Mouse (Mus musculus) olfactory bulb, adult 2 months (tissue): ENCODE data around the gene Slc6a21. TPM values are rescaled to one million over a fixed set of nuclear protein-coding genes. Genes with fewer than 3 reads are reported as not detected.

Experiments
- H3K27ac ChIP-seq: fragments of 200-500 bp; 2 replicates; pipeline ENCODE4 v1.5.1; 2012; ENCODE audit warnings: low read depth, low read length; ENCODE audit not compliant: insufficient read depth
- H3K4me1 ChIP-seq: fragments of 200-500 bp; 2 replicates; pipeline ENCODE4 v1.6.1; 2012; ENCODE audit warnings: low read length; ENCODE audit not compliant: control insufficient read depth, insufficient read depth
- H3K4me3 ChIP-seq: fragments of 200-500 bp; 2 replicates; pipeline ENCODE4 v1.5.1; 2012; ENCODE audit warnings: mild to moderate bottlenecking, low read depth, low read length, moderate library complexity; ENCODE audit not compliant: insufficient read depth
- CTCF ChIP-seq: fragments of 200-500 bp; IDR thresholded peaks from 2 replicates; pipeline ENCODE4 v1.5.1; 2012; ENCODE audit warnings: low read depth, mild to moderate bottlenecking, low read length, moderate library complexity; ENCODE audit not compliant: insufficient read depth
- POLR2A ChIP-seq: fragments of 200-500 bp; IDR thresholded peaks from 2 replicates; pipeline ENCODE4 v1.6.1; 2012; ENCODE audit warnings: mild to moderate bottlenecking, low read depth, low read length, moderate library complexity; ENCODE audit not compliant: insufficient read depth
- WGBS: fragments of 180-500 bp; shearing (Covaris S2); methylation state at CpG from one replicate; pipeline ENCODE4 v1.1.7; 2018; 5-methylcytosine and 5-hydroxymethylcytosine counted together
- polyA plus RNA-seq: library from polyadenylated mRNA; stranded (reverse); fragments of >200 nt; gene quantifications from 2 replicates; pipeline ENCODE4 v1.2.4, GENCODE M21; 2012; ENCODE audit warnings: low replicate concordance; ENCODE audit not compliant: missing spikeins, insufficient read depth, insufficient read length

The Slc6a21 gene
- polyA plus RNA-seq, 1 experiment: not detected

DNA sequence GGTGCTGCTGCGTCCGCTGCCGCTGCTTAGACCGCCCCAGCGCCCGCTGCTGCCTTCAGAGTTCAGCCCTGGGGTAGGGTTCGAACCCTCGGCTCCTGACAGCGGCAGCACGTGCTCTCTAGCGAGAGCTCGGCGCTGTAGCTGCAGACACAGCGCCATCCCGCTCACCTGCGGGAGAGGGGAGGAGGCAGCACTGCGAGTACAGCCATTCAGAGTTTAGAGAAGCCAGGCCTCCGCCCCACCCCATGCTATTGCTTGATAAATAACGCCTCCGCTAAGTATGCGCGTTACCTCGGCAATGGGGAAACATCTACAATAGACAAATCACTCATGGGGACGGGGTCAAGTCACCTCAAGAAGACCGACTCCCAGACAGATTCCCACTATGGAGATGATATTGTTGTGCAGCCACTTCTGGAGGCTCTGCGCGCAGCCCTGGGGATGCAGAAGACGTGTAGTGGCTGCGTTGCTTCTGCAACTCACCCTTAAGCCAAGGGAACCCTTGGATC, 42.9 kb upstream of the Slc6a21 start:
- no peak overlapping the region for H3K27ac ChIP-seq
- no peak for TF ChIP-seq POLR2A
- TF ChIP-seq CTCF: no peak
- peaks cover 5% of the 10 kb centered on the region for H3K4me1 ChIP-seq
- no peak overlapping the region for H3K4me3 ChIP-seq
- 27% methylated on average over 29 of the region's 29 CpGs for WGBS

DNA sequence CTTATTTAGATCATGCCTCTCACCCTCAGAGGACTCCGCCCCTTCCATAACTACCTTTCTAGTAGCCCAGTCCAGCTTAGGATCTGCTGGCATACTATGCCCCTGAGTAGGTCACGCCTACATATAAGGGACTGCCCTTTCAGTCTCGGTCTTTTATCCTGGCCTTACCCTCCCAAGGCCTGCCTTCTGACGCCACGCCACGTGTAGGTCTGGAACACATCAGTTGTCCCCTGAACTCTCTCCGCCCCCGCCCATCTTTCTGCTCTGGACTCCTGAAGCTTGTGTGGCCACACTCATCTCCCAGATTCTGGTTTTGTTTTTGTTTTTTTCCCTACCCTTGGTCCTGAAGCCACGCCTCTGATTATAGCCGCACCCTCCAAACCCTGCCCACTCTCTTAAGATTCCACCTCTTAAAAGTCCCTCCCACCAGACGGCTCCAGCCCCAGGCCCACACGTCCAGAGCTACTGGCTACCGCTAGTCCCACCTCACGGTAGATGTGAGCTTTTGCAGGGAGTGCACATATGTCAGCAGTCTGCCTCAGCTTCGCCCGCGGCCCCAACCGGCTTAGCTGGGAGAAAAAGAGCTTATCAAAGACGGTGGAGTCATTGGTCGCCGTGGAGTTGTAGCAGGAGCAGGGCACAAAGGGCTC, 42.3 kb upstream of the Slc6a21 start:
- 37% methylated on average over 21 of the region's 21 CpGs for WGBS
- Histone ChIP-seq H3K27ac (no peak overlapping the region), H3K4me3 (no peak overlapping the region), H3K4me1 (peaks cover 5% of the 10 kb centered on the region)
- TF ChIP-seq CTCF (no peak), POLR2A (no peak)

- WGBS: 69% methylated on average over 17 of the region's 17 CpGs
- Histone ChIP-seq H3K27ac (no peak overlapping the region), H3K4me3 (no peak overlapping the region), H3K4me1 (peaks cover 9% of the 10 kb centered on the region)
- no peak for TF ChIP-seq POLR2A
- TF ChIP-seq CTCF: no peak
Observed at GRCm38 (mm10) chr7:45235656-45236180, 41.6 kb upstream of the Slc6a21 start.

DNA sequence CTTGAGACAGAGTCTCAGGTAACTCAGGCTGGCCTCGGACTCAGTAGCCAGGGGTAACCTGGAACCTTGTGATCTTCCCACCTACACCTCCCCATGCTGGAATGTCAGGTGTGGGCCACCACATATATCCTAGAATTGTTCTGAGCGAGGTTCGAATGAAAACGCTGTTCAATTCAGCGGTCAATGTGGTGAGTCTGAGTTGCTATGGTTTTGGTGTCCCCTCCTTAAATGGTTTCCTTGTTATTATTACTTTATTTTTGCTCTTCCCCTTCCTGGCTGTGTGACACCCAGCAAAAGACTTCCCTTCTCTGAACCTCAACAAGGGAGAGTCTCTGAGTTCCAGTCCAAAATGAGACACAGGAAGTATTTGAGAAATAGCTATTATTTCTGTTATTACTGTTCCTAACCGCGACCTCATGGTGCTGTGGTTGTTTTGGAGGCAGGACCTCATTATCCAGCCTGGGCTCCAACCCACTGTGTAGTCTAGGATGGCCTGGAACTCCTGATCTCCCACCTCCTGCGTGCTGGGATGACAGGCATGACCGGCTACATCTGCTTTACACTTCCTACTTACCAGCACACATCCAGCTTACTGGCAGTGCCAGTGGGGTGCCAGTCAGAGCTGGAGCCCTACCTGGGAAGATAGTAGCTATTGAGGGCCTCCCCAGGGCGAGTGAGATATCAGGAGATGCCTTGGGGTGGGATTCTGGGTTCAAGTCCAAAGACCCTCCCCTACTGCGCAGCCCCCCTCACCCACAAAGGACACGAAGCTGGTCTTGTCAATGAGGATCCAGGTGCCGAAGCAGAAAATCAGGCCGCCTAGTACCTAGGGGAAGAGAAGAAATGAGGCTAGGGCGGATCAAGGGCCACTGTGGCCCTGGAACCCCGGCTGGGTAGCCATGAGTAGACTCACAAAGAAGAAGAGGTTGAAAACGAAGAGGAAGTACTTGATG, 39.3 kb upstream of the Slc6a21 start:
- WGBS: 81% methylated on average over 17 of the region's 17 CpGs
- TF ChIP-seq POLR2A: no peak
- no peak for TF ChIP-seq CTCF
- H3K4me3 ChIP-seq: peak overlapping the region; percentile 7; the same call in 1 of the 2 replicates
- H3K4me1 ChIP-seq: peaks cover 15% of the 10 kb centered on the region
- H3K27ac ChIP-seq: no peak overlapping the region

DNA sequence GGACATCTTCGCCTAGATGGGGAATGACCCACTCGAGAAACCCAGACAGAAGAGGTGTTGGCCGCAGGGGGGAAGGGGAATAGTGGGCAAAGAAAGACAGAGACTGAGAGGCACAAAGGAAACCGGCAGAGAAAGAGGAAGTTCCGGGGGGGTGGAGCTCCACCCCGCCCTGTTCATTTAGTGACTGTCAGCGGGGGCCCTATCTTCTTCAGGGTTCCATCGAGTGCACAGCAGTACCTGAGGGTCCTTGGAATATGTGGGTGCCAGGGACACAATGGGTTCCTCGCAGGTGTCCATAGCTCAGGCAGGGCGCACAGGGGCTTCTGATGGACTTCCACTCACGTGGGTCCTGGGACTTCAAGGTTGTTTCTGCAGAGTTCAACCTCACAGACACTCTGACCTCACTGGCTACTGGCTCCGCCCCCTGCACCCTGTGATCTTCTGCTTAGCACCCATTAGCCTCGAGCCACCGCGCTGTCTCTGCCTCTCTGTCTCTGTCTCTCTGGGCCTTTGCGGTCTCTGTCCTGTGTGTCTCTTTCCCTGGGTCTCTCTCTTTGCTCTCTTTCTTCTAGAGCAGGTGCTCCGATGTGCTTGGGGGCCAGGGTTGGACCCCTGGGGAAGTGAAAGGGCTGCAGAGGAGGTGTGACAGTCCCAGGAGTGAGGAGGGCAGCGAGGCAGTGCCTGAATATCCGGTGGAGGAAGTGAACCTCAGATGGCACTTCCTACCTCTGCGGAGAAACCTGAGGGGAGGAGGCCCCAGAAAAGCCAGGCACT, 38.4 kb upstream of the Slc6a21 start, which contains the start of gene Cd37:
Cd37 (minus strand) TSS at position 393 of the 774 bp plus-strand sequence.
- Histone ChIP-seq H3K4me3 (peak within 1 kb of the TSS; percentile 7; the same call in 1 of the 2 replicates), H3K27ac (no peak within 1 kb of the TSS), H3K4me1 (peaks cover 14% of the 10 kb centered on the region)
- no peak for TF ChIP-seq CTCF
- TF ChIP-seq POLR2A: no peak
- 53% methylated on average over 20 of the region's 20 CpGs for WGBS

DNA sequence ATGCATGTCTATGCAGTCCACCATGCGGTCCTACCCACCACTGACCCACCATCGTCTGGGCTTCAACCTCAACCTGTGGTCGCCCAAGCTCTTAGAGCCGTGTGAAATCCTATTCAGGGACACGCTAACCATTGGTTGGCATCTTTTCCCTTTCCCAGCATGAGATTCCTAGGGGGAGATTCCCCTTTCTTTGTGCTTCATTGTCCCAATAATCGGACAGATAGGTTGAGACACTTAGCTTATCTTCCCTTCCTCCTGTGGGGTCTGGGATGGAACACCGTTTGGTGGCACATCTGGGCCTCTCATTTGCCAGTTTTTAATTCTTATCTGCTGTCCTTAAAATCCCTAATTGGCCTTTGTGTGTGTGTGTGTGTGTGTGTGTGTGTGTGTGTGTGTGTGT, 37.2 kb upstream of the Slc6a21 start:
- peaks cover 9% of the 10 kb centered on the region for H3K4me1 ChIP-seq
- no peak overlapping the region for H3K4me3 ChIP-seq
- WGBS: 81% methylated on average over 7 of the region's 7 CpGs
- H3K27ac ChIP-seq: no peak overlapping the region
- TF ChIP-seq POLR2A (no peak), CTCF (no peak)

DNA sequence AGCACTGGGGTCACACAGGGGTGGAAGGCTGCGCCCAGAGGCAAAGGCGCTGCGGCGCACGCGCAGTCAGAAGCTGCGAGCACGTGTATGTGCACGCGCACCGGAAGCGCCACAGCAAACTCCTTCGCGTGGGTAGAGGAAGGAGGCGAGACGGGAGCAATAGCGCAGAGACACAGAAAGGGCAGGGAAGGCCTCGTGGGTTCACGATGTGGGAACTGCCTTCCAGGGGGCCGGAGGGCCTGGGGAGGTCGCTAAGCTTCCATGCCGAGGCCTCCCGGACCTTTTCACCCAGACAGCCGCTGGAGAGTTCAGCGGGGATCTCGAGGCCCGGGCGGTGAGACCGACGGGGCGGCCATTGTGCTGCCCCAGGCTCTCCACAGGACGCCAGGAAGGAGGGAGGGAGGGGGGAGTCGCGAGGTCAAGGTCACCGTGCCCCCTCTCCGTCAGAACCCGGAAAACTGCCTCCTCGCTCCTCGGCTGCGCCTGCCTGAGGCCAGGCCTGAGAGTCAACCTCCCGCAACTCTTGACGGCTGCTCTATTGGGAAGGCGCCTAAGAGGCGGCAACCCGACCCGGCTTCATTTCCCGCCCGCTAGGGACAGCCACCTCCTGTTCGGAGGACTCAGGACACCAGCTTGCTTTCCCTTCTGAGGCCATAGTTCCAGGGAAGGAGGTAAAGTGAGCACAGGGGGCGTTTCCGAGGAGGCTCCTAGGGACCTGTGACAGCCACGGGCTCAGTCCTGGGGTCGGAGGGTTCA, 36.5 kb upstream of the Slc6a21 start, which contains the start of gene Slc6a16:
Slc6a16 (plus strand) TSS at position 453 of the 756 bp plus-strand sequence.
- Histone ChIP-seq H3K27ac (no peak within 1 kb of the TSS), H3K4me1 (peaks cover 9% of the 10 kb centered on the region), H3K4me3 (peak within 1 kb of the TSS; percentile 42)
- TF ChIP-seq POLR2A: peak; percentile 27; the same call in 1 of the 2 replicates
- TF ChIP-seq CTCF: no peak
- WGBS: 16% methylated on average over 53 of the region's 53 CpGs

GRCm38 (mm10) chr7:45241389-45241749, 35.9 kb upstream of the Slc6a21 start:
- Histone ChIP-seq H3K4me1 (peaks cover 9% of the 10 kb centered on the region), H3K4me3 (peak overlapping the region; percentile 42; the same call in 1 of the 2 replicates), H3K27ac (no peak overlapping the region)
- WGBS: 89% methylated on average over 6 of the region's 6 CpGs
- TF ChIP-seq CTCF: no peak
- no peak for TF ChIP-seq POLR2A
